Mouse (Mus musculus) layer of hippocampus, adult 18-20 months (tissue): ENCODE results near the gene Plcb4. TPM values are rescaled to one million over a fixed set of nuclear protein-coding genes. Genes with fewer than 3 reads are reported as not detected.
"Not testable (repeated sequence)": the region's sequence is repeated elsewhere in the genome, so short reads cannot be mapped to it uniquely, and the experiment has no call there.

ENCODE experiments used
- DNase-seq, 2 experiments: peaks; one replicate each; pipeline ENCODE4 v3.0.0; 2022; ENCODE audit warnings: low spot score in 2 of 2
- total RNA-seq, 2 experiments: library from RNA; stranded (reverse); gene quantifications; 2 replicates each; pipeline ENCODE4 v1.2.3; 2021

The Plcb4 gene
- total RNA-seq, 2 experiments from 2014 or later: 16.5 to 20.3 TPM

DNA sequence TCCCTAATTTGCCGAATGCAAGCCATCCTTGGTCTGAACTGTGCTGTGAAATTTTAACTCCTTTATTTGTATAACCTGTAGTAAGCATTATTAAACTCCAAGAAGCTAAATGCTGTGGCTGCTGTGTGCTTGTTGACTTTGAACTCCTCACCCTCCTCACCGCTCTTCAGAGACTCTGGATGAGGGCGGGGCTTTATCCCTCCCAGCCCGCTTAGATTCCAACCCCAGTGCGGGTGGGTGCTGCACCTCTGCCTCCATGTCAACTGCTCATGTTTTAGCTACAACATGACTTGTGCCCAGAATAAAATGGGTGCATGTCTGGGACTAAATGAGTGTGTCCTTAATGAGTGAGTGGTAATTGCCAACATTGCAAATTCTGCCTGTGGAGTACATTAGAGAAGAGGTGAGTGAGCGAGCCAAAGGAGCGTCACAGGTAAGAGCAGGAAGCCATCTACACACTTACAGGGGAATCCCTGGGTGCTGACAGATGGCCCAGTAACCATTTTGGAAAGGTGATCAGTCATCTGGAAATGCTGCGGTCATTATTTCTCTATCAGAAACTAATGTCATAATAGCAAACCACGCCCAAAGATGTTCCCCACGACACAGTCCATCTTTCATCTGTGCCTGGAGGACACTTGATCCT lies 13.8 kb downstream of the Plcb4 start:
- DNase-seq: no peak

DNA sequence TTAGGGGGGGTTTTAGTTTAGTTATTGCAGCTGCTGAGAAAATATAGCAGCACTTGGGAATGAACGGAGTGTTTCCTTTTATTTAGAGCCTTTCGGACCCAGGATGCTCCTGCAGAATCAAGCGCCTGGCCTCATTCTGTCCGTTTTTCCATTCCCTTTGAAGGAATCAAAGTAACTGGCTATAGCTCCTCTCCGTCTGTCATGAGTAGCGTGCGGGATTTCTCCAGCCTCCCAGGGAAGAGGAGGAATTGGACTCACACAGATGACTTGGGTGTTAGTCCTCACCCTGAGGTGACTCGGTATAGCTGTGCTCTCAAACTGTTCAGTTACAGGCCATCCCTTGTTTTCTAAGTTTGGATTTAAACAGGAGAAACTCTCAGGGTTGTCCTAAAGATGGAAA lies 14.8 kb downstream of the Plcb4 start:
- no peak for DNase-seq

DNA sequence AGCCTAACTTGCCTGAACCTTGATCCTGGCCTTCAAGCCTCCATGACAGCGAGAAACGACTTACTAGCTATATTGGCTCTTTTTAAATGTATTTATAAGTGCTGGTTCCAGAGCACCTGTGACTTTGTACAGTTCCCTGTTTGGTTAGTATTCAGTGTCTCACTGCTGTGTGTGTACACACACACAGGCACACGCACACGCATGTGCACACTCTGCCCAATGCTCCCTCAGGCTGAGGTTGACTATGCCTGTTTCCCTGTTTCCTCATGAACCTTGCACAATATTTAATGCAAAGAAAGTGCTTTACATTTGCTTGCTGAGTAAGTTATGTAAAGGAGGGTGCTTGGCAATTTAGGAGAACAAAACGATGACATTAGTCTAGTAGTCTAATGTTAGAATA lies 16.5 kb downstream of the Plcb4 start:
- no peak for DNase-seq

DNA sequence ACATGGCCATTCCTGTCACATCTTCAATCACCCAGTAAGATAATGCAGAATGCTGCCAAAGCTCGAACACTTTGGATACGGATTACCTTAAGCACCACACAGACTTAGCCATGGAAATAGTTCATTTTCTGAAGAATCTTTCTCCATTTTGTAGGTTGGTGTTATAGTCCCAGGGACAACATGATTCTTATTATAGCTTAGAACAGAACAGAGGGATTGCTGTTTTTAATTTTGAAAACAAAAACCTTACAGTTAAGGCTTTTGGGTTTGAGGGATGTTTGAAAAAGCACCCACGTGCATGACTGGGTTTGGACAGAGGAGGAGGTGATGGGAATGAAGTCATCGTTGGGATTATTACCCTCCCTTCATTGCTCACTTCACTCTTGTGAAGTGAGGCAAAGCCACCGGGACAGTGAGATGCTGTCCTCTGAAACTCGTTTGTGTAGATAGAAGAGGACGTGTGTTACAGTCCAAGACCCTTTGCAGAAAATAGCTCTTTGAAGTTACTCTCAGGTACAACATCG lies 18.2 kb downstream of the Plcb4 start:
- no peak for DNase-seq

DNA sequence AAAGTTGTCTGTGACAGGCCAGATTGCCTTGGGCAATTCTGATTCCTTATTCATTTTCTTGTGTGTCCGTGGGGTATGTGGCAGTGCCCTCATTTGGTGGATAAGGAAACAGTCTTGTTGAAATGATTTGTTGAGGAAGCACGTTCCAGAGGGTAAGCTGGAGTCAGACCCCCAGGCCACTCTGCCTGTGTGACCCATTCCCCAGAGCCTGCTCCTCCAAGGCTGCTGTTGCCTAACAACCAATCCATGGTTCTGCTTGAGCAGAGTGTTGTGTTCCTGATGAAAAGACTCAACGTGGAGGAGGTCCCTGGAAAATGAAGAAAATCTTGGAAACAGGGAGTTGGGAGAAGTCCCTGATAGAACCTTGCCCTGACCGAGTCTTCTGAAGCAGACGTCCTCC lies 18.8 kb downstream of the Plcb4 start:
- DNase-seq: no peak

DNA sequence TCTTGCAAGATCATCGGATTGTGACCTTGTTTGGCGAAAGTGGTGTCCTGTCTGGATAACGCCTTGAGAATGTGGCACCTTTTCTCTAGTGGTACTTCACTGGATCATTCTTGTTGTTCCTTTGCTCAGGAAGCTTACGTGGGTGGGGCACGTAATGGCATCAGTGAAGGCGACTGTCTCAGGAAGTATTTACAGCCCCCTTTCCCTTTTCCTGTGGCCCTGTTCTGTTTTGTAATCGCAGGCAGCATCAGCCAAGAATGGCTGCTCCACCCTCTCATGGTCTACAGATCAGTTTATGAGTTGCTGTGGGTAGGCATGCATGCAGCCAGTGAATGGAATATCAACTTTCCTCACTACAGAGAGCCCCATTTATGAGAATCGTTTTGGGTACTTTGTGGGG lies 21.2 kb downstream of the Plcb4 start:
- DNase-seq: no peak

DNA sequence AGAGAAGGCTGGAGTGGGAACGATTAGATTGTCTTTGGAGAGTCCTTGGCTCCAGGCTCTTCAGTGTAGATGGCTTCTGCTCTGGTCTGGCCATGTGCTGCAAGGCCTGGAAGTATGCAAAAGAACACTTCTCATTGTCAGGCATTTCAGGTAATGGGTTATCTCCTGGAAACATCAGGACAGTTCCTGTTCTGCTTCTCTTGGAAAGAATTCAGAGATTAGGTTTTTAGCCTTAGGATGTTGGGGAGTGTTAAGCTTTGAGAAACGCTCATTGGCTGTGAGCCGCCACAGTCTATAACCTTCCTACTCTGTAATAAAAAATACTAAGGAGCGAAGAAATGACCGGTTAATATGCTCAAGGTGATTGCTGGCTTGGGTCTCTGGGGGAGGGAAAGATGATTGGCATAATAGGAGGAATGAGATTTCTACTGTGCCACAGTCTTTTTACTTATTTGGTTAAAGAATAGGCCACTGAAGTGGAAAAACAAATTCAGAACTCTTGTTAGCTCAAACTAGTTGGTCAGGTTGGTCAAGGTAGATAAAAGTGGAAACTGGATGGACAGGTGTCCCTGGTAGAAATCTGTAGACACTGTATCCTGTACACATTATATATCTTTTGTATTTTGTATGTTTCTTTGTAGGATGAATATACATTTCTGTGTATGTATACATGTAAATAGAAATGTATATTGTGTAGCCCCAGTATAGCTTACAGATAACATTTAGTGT lies 21.8 kb downstream of the Plcb4 start:
- DNase-seq: no peak

DNA sequence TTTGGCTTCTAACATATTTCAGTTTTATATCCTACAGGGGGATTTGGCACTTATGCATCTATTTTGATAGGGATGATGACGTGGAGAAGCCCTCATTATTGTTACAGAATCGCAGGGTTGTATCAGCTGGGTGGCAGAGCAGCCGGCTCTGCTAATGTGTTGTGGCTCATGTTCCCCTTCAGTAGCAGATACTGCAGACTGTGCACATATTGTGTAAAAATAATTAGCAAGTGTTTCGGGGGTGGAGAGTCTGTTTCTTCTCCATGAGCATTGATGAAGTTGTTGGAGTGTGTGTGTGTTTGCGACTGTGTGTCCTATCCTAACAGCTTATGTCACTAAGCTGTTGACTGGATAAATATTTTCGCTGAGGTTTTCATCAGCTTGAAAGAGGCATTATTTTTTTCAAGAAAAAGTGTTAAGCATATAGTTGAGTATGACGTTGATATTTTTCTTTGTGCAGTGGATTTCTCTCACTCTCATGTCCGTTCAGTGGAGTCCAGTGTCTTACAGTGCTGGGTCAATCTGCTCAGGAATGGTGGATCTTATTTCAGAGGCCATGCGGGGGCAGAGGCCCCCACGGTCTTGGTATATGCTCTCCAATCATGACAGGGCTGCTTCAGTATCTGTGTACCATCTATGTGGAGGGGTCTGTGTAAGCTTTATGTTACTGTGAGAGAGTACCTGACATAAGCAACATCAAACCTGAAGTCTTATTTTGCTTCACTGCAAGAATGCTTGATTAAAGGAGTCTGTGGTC lies 25.1 kb downstream of the Plcb4 start:
- DNase-seq: peak; percentile 55 to 88

DNA sequence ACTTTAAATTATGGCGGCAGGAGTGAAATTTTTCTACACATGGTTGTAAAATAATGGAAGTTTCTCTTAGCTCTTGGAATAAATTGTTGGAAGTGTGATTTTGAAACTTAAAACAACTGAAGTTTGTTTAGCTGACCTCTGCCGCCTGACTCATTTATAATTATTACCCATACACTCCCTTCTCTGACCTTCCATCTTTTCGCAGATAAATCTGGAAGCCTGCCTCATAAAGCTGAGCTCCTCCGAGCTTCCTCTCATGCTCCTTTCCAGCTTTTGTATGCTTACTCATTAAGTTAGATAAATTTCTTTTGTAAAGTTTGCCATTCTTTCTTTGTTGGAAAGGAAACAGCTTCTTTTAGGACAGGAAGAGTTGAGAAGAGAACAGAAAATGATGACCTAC lies 27.9 kb downstream of the Plcb4 start:
- no peak for DNase-seq

DNA sequence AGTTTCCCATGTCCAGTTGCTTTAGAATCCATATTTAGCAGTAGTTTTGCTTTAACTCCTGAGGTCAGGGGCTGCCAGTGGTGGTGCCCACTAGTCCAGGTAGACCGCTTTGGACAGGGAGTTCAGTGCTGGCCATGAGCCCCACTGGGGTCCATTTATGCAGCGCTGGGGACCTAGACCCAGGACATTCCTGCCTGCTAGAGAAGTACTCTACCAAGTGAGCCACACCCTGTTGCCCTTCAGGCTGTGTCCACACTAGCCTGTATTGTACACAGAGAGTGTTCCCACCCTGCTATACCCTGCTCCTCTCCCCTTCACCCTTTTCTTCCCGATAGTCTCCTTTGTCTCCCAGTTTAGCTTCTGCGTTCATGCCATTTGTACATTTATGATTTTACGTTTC lies 28.8 kb downstream of the Plcb4 start:
- no peak for DNase-seq

DNA sequence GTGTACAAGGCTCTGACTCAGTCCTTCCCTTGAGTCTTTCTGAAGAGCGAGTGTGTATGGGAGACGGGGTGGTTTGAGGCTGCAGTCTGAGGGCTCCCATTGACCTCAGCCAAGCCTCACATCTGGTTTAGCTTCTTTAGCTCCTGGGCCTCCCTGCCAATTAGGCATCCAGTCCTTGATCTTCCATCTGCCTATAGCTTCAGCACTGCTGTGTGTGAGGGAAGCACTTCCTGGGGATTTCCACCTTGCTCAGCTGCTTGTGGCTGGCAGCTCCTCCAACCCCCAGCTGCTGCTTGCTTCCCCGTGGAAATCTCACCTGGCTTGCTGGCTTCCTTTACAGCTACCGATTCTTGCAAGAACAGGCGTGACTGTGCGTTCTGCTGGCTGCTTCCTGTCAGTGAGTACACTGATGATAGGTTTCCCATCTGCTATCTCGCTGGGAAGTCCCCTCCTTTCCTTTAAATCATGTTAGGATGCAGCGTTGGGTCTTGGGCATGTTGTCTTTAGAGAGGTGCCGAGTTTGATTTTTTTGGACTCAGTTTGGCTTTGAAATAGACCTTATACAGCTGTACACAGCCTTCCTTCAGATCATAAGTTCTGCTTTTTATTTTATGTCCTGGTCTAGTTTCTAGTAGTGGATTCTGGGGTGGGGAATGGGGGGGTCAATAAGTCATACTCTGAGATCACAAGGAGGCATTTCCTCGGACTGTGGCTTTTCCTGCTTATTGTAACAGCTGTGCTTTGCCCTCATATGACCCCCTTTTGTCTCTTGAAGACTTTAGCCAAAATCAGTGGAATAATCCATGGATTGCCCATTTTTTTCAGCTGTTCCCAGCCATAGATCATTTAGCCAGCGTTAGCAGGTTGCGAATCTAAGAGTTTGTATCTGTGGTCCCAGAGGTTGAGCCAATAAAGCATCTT lies 34.0 kb downstream of the Plcb4 start:
- DNase-seq: no peak

DNA sequence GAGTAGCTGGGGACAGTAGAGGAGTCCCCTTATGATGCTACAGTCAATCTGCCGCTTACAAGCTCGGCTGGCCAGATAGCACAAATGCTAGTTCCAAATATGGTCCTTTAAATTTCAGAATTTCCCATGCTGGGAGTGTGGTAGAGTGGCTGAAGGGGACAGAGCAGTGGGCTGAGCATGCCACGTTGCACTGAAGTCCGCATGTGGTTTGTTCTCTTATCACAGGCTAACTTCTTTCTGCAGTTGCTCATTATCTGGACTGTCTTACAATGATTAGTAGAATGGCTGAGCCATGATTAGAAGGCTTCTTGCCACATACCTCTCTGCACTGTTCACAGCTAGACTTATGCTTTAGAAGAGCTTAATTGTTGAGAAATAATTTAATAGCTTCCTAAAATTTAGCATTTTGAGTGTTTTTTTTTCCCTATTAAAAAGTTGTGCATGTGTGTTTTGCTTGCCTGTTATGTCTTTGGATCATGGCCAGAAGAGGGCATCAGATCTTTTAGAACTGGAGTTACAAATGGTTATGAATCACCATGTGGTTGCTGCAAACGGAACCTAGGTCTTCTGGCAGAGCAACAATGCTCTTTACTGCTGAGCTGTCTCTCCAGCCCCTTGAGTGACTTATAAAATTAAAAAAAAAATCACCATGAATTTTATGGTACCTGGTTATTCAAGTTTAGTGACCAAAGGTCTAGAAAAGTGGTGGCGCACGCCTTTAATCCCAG lies 42.0 kb downstream of the Plcb4 start:
- DNase-seq: no peak

DNA sequence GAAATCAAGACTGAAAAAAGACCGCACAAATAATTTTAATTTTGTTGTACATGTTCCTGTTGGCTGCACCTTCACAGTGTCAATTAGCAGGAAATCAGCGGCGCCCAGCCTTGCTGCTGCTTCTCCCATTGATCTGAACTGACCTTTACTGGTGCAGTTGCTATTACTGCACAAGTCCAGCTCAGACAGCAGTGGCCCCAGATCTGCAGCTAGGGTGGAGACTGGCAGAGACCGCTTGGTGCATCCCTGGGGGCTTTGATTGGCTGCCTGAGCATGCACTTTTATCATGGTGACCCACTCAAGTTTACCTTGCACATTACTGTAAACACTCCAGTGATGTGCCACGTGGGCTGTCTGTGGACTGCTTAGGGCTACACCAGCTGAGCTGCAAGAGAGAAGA lies 45.9 kb downstream of the Plcb4 start:
- no peak for DNase-seq

DNA sequence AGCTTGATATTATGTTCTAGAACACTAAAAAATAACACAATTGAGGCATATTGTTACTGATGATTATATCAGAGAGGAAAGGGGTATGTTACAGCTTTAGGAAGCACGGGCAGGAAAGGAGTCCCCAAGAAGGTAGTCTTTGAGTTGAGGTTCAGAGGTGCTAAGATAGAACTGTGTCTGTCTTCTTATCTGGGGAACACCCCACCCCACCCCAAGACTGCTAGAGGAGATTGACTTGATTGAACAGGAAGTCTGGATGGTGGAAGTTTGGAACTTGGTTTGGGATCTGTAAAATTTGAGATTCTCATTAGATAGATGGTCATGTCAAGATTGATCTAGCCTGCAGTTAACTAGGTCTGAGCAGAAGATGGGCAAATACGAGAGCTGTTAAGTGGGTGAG lies 48.5 kb downstream of the Plcb4 start:
- no peak for DNase-seq

DNA sequence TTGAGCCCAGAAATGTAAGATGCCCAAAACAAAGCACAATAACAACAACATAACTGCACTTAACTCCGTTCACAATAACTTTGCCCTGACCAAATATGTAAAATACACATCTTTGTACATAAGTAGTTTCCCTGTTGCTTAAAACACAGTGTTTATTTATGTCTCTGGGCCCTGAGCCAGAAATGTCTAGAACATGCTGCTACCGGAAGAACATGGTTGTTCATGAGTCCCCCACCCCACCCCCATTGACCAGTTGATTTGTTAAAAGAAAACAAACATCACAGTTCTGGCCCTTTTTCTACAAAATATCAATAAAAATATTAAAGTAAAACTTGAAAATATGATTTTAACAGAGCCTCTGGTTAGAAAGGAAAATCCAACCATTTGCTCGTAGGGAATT lies 49.6 kb downstream of the Plcb4 start:
- no peak for DNase-seq

DNA sequence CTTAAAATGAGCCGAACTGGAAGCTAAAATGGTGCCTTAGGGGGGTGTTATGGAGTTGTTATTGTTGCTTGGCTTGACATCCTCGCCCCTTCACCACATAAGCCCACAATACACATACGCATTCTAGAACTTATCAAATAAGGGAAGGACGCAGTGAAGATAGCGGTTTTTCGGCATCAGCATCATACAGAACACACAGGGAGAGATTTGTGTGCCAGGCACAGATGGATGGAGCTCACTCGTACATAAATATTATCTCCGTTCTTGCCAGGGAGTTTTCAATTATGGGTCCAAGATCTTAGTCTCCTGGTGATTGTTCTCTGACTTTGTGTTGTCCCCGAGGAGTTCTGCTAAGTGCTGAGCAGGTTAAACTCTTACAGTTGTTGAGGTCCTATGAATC lies 50.0 kb downstream of the Plcb4 start:
- DNase-seq: peak in 1 of 2 experiments; percentile 17

DNA sequence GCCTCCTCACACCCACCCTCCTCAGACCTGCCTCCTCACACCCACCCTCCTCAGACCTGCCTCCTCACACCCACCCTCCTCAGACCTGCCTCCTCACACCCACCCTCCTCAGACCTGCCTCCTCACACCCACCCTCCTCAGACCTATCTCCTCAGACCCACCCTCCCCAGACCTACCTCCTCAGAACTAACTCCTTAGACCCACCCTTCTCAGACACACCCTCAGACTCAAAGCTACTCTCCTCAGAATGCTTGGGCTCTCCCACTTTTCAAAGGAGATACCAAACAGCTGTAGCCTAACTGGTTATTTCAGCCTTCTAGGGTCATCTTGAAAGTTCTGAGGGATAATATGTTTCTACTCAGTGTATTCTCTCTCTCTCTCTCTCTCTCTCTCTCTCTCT lies 50.9 kb downstream of the Plcb4 start:
- not testable (repeated sequence) for DNase-seq

DNA sequence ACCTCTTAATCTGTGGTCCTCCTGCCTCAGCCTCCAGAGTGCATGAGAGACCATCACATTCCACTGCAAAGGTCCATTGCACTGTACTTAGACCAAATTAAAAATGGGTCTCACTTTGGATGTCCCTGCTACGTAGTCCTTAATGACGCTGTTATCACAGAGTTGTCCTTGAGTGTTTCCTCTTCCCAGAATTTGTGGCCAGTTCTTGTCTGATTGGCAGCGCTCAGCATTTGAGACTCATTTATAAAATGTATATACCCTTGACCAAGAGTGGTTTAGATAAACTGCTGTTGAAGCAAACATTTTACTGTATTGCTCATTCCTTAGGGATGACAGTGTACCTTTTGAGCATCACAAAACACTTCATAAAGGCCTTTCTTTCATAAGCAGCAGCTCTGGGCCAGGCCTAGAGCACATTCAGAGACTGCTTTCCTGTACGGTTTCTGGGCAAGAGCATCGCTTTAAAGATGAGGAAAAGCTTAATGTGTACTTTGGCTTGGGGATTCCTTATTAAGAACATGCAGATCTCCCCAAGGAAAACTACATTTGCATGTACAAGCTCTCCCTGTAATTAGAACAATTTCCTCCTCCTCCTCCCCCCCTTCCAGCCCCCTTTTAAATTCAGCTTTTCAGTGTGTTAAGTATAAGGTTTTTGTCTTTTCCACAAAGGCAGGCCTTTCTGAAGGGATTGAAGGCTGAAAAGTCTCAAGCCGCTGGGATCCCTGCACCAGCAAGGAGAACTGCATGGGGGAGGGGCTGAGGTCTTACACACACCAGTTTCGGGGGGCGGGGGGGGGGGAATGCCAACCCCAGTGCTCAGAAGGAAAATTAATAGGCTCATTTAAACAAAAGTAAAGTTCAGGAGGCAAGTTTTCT lies 52.5 kb downstream of the Plcb4 start:
- peak in 1 of 2 experiments; percentile 22 for DNase-seq

DNA sequence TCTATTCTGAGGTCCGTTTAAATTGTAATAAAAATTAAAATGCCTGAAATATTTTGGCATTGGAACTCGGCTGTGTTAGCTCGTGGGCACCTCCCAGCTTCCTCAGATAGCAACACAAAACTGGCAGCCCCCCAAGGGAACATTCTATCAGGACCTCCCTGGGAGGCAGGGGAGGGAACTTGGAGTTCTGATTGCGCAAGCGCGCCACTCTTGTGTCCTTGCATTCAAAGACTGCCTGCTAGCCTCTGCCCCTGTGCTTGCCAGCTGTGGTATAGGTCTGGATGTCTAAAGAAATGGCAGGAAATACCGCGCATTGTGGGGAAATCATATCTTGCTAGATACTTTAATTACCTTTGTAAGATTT lies 53.1 kb downstream of the Plcb4 start:
- DNase-seq: peak; percentile 16 to 34
